Mouse (Mus musculus): ENCODE measurements around the gene Intu. TPM values are rescaled to one million over a fixed set of nuclear protein-coding genes. Genes with fewer than 3 reads are reported as not detected.

Intu gene
- total RNA-seq, 1 experiment = 5.2 TPM

DNA sequence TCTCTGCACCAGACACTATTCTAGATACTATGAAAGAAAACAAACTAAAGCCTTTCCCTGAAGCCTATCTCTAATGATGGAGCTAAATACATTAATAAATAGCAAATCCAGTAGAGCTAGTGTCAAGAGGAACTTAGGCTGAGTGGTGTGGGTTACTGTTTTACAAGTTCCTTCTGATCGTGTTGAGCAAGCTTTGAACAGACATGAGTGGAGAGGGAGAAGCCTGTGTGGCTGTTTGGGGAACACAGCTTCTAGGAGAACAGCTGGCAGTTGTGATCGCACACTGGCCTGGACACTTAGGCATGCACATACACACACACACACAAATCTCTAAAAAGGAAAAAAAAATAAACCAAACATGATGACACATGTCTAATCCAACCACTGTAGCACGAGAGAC lies 167.7 kb downstream of the Intu start:
- Histone ChIP-seq H3K9ac (ENCODE audit: insufficient read depth, low read depth, low read length, poor library complexity, severe bottlenecking) (no peak overlapping the region), H3K36me3 (ENCODE audit: control insufficient read depth, insufficient read depth, low read length, poor library complexity, severe bottlenecking) (no peaks in the 10 kb centered on the region), H3K27ac (ENCODE audit: insufficient read depth, low read depth, low read length, poor library complexity, severe bottlenecking) (no peak overlapping the region), H3K4me1 (ENCODE audit: control insufficient read depth in 2 of 2, insufficient read depth in 2 of 2, low read length in 2 of 2, poor library complexity in 1 of 2) (no peaks in the 10 kb centered on the region), H3K4me3 (ENCODE audit: insufficient read depth in 1 of 2, low read depth in 1 of 2, low read length in 2 of 2, poor library complexity in 1 of 2, severe bottlenecking in 1 of 2) (no peak overlapping the region), H3K9me3 (ENCODE audit: control insufficient read depth, insufficient read depth, low read depth, low read length) (no peaks in the 10 kb centered on the region)
- no peak for DNase-seq (ENCODE audit: low read depth, low spot score)
- in situ Hi-C loops (cut with MboI; ENCODE audit: low sequenced_read_pairs in 2 of 2, unreplicated experiment in 2 of 2) = no loop called here
- no peak for TF ChIP-seq ZNF384 (IDR thresholded peaks at IDR 0.05; ENCODE audit: low read depth, low read length)
- TF ChIP-seq HCFC1 (IDR thresholded peaks at IDR 0.05; ENCODE audit: borderline replicate concordance, insufficient read depth, low read length) = no peak
- TF ChIP-seq MAFK (IDR thresholded peaks at IDR 0.05; ENCODE audit: insufficient read depth, low read depth, low read length) = no peak
- TF ChIP-seq ZC3H11A (IDR thresholded peaks at IDR 0.05; ENCODE audit: borderline replicate concordance, low read depth, low read length) = no peak
- TF ChIP-seq CHD2 (IDR thresholded peaks at IDR 0.05; ENCODE audit: low read depth, low read length) = no peak

DNA sequence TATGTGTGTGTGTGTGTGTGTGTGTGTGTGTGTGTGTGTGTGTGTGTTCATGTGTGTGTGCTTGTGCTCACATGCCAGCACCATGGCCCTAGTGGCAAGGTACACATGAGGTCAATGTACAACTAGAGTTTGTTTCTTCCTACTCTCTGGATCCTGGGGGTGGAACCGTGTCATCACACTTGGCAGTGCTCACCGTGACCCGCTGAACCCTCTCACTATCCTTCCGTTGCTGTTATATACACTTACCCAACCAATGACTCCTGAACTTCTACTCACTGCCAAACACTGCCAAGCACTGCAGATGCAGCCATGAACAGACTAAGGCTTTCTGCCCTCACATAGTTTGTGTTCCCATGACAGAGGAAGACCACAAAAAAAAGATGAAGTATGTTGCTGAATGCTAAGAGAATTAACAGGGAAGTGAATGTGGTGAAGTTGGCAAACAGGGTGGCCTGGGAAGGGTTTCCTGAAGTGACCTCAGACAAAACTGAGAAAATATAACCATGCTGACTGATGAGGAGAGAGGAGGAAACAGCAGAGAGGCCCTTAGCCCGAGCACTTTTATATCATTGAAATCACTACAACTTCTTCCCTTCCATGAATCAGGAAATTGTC lies 173.8 kb downstream of the Intu start:
- Histone ChIP-seq H3K9ac (ENCODE audit: insufficient read depth, low read depth, low read length, poor library complexity, severe bottlenecking) (no peak overlapping the region), H3K36me3 (ENCODE audit: control insufficient read depth, insufficient read depth, low read length, poor library complexity, severe bottlenecking) (no peaks in the 10 kb centered on the region), H3K27ac (ENCODE audit: insufficient read depth, low read depth, low read length, poor library complexity, severe bottlenecking) (no peak overlapping the region), H3K4me3 (ENCODE audit: insufficient read depth in 1 of 2, low read depth in 1 of 2, low read length in 2 of 2, poor library complexity in 1 of 2, severe bottlenecking in 1 of 2) (no peak overlapping the region), H3K9me3 (ENCODE audit: control insufficient read depth, insufficient read depth, low read depth, low read length) (no peaks in the 10 kb centered on the region), H3K4me1 (ENCODE audit: control insufficient read depth in 2 of 2, insufficient read depth in 2 of 2, low read length in 2 of 2, poor library complexity in 1 of 2) (peaks cover 0 to 2% of the 10 kb centered on the region in 2 experiments; a peak in 1 of 4 replicates)
- in situ Hi-C loops (cut with MboI; ENCODE audit: low sequenced_read_pairs in 2 of 2, unreplicated experiment in 2 of 2) = no loop called here
- TF ChIP-seq CHD2 (IDR thresholded peaks at IDR 0.05; ENCODE audit: low read depth, low read length) (no peak), HCFC1 (IDR thresholded peaks at IDR 0.05; ENCODE audit: borderline replicate concordance, insufficient read depth, low read length) (no peak), MAFK (IDR thresholded peaks at IDR 0.05; ENCODE audit: insufficient read depth, low read depth, low read length) (no peak), ZNF384 (IDR thresholded peaks at IDR 0.05; ENCODE audit: low read depth, low read length) (no peak), ZC3H11A (IDR thresholded peaks at IDR 0.05; ENCODE audit: borderline replicate concordance, low read depth, low read length) (no peak)
- DNase-seq (ENCODE audit: low read depth, low spot score) = no peak

DNA sequence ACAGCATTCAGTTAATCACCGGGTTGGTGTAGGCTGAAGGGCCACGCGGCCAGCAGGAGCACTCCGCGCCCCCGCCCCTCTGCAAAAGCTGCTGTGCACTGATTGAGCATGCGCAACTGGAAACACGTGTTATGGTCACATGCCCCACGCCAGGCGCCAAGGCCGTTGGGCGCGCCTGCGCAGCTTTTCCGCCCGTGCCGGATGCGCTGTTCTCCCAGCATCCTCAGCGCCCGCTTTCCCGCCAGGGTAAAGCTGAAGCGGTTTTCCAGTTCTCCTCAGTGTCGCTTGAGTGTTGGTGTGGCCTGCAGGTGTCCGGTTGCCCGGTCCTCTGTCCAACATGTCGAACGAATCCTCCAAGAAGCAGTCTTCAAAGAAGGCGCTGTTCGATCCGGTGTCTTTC lies 177.6 kb downstream of the Intu start, which contains the start of gene Slc25a31:
Gene Slc25a31 (plus strand): TSS at position 201 of the 400 bp plus-strand sequence.
- TF ChIP-seq CHD2 (IDR thresholded peaks at IDR 0.05; ENCODE audit: low read depth, low read length) (no peak), MAFK (IDR thresholded peaks at IDR 0.05; ENCODE audit: insufficient read depth, low read depth, low read length) (no peak), ZC3H11A (IDR thresholded peaks at IDR 0.05; ENCODE audit: borderline replicate concordance, low read depth, low read length) (no peak), HCFC1 (IDR thresholded peaks at IDR 0.05; ENCODE audit: borderline replicate concordance, insufficient read depth, low read length) (no peak), ZNF384 (IDR thresholded peaks at IDR 0.05; ENCODE audit: low read depth, low read length) (no peak)
- Histone ChIP-seq H3K27ac (ENCODE audit: insufficient read depth, low read depth, low read length, poor library complexity, severe bottlenecking) (no peak within 1 kb of the TSS), H3K9ac (ENCODE audit: insufficient read depth, low read depth, low read length, poor library complexity, severe bottlenecking) (no peak within 1 kb of the TSS), H3K4me1 (ENCODE audit: control insufficient read depth in 2 of 2, insufficient read depth in 2 of 2, low read length in 2 of 2, poor library complexity in 1 of 2) (peaks cover 0 to 2% of the 10 kb centered on the region in 2 experiments; a peak in 1 of 4 replicates), H3K4me3 (ENCODE audit: insufficient read depth in 1 of 2, low read depth in 1 of 2, low read length in 2 of 2, poor library complexity in 1 of 2, severe bottlenecking in 1 of 2) (peak within 1 kb of the TSS in 1 of 2 experiments; percentile 3; a peak in 1 of 4 replicates), H3K36me3 (ENCODE audit: control insufficient read depth, insufficient read depth, low read length, poor library complexity, severe bottlenecking) (no peaks in the 10 kb centered on the region), H3K9me3 (ENCODE audit: control insufficient read depth, insufficient read depth, low read depth, low read length) (no peaks in the 10 kb centered on the region)
- DNase-seq (ENCODE audit: low read depth, low spot score) = peak; percentile 31
- in situ Hi-C loops (cut with MboI; ENCODE audit: low sequenced_read_pairs in 2 of 2, unreplicated experiment in 2 of 2) = no loop called here

DNA sequence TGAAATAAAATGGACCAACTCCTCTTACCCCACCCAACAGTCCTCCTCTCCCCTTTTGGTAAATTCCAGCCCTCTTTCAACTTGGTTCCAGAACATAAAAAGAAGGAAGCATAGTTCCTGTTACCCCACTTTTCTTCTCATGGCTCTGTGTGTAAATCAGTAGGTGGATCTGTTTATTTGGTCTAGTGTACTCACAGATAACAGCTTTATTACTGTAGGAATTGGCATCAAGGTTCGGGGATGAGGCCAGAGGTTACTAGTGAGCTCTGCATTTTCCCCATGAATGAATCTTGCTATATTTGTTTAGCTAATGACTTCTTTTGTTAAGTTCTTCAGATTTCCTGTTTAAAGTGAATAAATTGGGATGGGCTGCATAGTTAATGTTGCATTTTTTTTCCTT lies 185.0 kb downstream of the Intu start:
- Histone ChIP-seq H3K27ac (ENCODE audit: insufficient read depth, low read depth, low read length, poor library complexity, severe bottlenecking) (no peak overlapping the region), H3K36me3 (ENCODE audit: control insufficient read depth, insufficient read depth, low read length, poor library complexity, severe bottlenecking) (no peaks in the 10 kb centered on the region), H3K9me3 (ENCODE audit: control insufficient read depth, insufficient read depth, low read depth, low read length) (no peaks in the 10 kb centered on the region), H3K4me3 (ENCODE audit: insufficient read depth in 1 of 2, low read depth in 1 of 2, low read length in 2 of 2, poor library complexity in 1 of 2, severe bottlenecking in 1 of 2) (no peak overlapping the region), H3K9ac (ENCODE audit: insufficient read depth, low read depth, low read length, poor library complexity, severe bottlenecking) (no peak overlapping the region), H3K4me1 (ENCODE audit: control insufficient read depth in 2 of 2, insufficient read depth in 2 of 2, low read length in 2 of 2, poor library complexity in 1 of 2) (no peaks in the 10 kb centered on the region)
- DNase-seq (ENCODE audit: low read depth, low spot score) = no peak
- in situ Hi-C loops (cut with MboI; ENCODE audit: low sequenced_read_pairs in 2 of 2, unreplicated experiment in 2 of 2) = no loop called here
- TF ChIP-seq CHD2 (IDR thresholded peaks at IDR 0.05; ENCODE audit: low read depth, low read length) (no peak), MAFK (IDR thresholded peaks at IDR 0.05; ENCODE audit: insufficient read depth, low read depth, low read length) (no peak), HCFC1 (IDR thresholded peaks at IDR 0.05; ENCODE audit: borderline replicate concordance, insufficient read depth, low read length) (no peak), ZNF384 (IDR thresholded peaks at IDR 0.05; ENCODE audit: low read depth, low read length) (no peak), ZC3H11A (IDR thresholded peaks at IDR 0.05; ENCODE audit: borderline replicate concordance, low read depth, low read length) (no peak)

Measured in ES-E14 (cell line).